Mouse (Mus musculus) heart, embryonic 12.5 days (tissue): ENCODE results near the gene H2afx. TPM values are rescaled to one million over a fixed set of nuclear protein-coding genes. Genes with fewer than 3 reads are reported as not detected.
"Not testable (repeated sequence)": the region's sequence is repeated elsewhere in the genome, so short reads cannot be mapped to it uniquely, and the experiment has no call there.

Experiments
- ATAC-seq: fragments of 200-750 bp; cut with Nextera tagmentation; 2 replicates; pipeline ENCODE4 v1.8.0; 2017; ENCODE audit warnings: moderate TSS enrichment, moderate library complexity; ENCODE audit not compliant: insufficient number of reproducible peaks, low FRiP score
- H3K27ac ChIP-seq: fragments of 300-500 bp; sonication (generic); 2 replicates; pipeline ENCODE4 v1.5.1; 2016; ENCODE audit warnings: mild to moderate bottlenecking, moderate library complexity; ENCODE audit not compliant: poor library complexity, severe bottlenecking
- H3K27me3 ChIP-seq: fragments of 300-500 bp; sonication (generic); replicated peaks from 2 replicates; pipeline ENCODE4 v1.6.1; 2016; ENCODE audit warnings: mild to moderate bottlenecking, moderate library complexity
- H3K36me3 ChIP-seq: fragments of 300-500 bp; sonication (generic); 2 replicates; pipeline ENCODE4 v1.6.1; 2016; ENCODE audit warnings: mild to moderate bottlenecking, moderate library complexity
- H3K4me1 ChIP-seq: fragments of 300-500 bp; sonication (generic); replicated peaks from 2 replicates; pipeline ENCODE4 v1.6.1; 2016; ENCODE audit warnings: mild to moderate bottlenecking
- H3K4me2 ChIP-seq: fragments of 300-500 bp; sonication (generic); 2 replicates; pipeline ENCODE4 v1.6.1; 2016; ENCODE audit warnings: mild to moderate bottlenecking, moderate library complexity
- H3K4me3 ChIP-seq: fragments of 300-500 bp; sonication (generic); 2 replicates; pipeline ENCODE4 v1.5.1; 2016; ENCODE audit warnings: mild to moderate bottlenecking
- H3K9ac ChIP-seq: fragments of 300-500 bp; sonication (generic); 2 replicates; pipeline ENCODE4 v1.6.1; 2016; ENCODE audit warnings: mild to moderate bottlenecking, moderate library complexity
- H3K9me3 ChIP-seq: fragments of 300-500 bp; sonication (generic); replicated peaks from 2 replicates; pipeline ENCODE4 v1.6.1; 2016; ENCODE audit warnings: mild to moderate bottlenecking, moderate library complexity
- WGBS: fragments of 180-500 bp; shearing (Covaris S2); methylation state at CpG from one replicate; pipeline ENCODE4 v1.1.7; 2016; 5-methylcytosine and 5-hydroxymethylcytosine counted together
- polyA plus RNA-seq: library from polyadenylated mRNA; unstranded; fragments of >200 nt; fragmentation: Nextera tagmentation; extraction: Ambion mirVana; gene quantifications from 2 replicates; pipeline ENCODE4 v1.2.1, GENCODE M21; 2016

H2afx gene
- polyA plus RNA-seq, 1 experiment from 2014 or later: 231 TPM

DNA sequence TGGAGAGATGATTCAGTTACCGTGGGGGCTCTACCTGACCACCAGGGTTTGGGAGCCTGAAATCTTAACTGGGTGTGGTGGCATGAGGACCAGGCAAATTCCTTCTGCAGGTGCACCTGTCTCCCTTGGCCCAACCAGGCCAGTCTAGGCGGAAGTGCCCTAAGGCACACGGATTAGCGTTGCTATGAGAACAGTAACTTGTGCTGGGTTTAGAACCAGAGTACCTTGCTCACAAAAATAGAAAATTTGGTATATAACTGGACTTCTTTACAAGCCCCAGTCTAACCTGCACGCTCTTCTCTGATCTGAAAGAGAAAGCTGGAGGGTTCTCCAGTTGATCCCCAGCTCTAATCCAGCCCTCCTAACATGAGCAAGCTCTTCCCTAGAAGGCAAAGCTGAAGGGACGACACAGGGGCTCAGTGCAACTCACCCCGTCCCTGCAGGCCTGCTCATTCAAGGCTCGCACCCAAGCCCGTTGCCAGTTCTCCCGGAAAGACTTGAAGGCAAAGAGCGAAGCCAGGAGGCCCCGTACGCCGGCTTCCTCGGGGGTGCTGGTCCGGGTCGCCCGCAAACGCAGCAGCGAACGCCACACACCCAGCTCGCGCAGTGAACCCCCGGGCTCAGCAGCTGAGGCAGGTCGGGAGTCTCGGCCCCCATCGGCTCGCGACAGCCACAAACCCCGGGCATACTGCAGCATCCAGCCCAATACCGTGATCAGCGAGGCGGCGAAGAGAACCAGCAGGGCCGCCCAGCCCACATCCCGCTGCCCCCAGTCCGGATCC, 15.2 kb upstream of the H2afx start:
- ATAC-seq: peak; percentile 7; the same call in 1 of the 2 replicates

DNA sequence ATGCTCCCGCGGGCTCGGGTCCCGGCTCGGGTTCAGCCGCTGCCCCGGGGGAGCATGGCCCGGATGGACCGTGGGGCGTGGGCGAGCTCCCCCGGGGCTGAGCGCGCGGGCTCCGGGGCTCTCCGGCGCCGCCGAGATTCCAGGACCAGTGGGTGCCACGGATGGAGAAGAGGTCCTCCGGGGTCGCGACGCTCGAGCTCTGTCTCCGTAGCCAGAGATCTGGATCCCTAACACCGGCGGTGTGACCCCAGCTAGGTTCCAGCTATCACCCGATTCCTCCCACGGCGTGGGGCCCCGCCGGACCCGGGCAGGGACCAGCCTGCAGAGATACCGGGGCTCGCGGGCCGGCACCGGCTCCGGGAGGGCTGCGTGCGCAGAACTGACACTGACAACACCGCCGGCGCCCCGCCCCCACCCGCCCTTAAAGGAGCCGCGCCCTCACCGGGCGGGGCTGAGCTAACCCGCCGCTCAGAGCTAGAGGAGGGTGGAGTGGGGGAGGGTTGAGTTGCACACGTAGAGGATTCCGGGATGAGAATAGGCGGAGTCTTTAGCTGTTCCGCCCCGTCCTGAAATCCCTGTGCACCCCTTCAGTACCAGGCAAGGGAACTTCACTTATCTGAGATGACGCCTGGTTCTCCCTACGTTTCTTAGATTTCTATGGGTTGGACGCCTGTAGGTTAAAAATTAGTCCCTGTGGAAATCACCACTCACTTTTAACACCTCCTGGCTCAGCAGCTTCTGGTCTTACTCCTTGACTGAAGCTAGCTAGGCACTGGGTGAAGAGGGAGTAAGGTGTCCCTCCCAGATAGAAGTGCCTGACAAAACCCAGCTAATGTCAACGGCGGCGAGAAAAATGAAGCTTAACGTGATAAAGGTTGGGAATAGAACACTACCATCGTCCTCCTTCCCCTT, 14.4 kb upstream of the H2afx start, which contains the start of gene C2cd2l:
Gene C2cd2l (minus strand): TSS at position 399 of the 912 bp plus-strand sequence.
- Histone ChIP-seq H3K4me3 (peak within 1 kb of the TSS; percentile 91), H3K36me3 (peaks cover 20% of the 10 kb centered on the region), H3K27me3 (no peaks in the 10 kb centered on the region), H3K27ac (peak within 1 kb of the TSS; percentile 69), H3K9me3 (no peaks in the 10 kb centered on the region), H3K4me1 (peaks cover 26% of the 10 kb centered on the region), H3K9ac (peak within 1 kb of the TSS; percentile 90), H3K4me2 (peak within 1 kb of the TSS; percentile 88)
- ATAC-seq: peak; percentile 97
- WGBS: under 1% methylated on average over 67 of the region's 67 CpGs

More for the DNA sequence above, 15.2 kb upstream of the H2afx start:
- Histone ChIP-seq H3K9ac (peak overlapping the region; percentile 90), H3K36me3 (peaks cover 27% of the 10 kb centered on the region), H3K9me3 (no peaks in the 10 kb centered on the region), H3K27ac (peak overlapping the region; percentile 44), H3K4me3 (peak overlapping the region; percentile 91), H3K27me3 (no peaks in the 10 kb centered on the region), H3K4me1 (peaks cover 26% of the 10 kb centered on the region), H3K4me2 (peak overlapping the region; percentile 88)
- WGBS: 3% methylated on average over 36 of the region's 37 CpGs

DNA sequence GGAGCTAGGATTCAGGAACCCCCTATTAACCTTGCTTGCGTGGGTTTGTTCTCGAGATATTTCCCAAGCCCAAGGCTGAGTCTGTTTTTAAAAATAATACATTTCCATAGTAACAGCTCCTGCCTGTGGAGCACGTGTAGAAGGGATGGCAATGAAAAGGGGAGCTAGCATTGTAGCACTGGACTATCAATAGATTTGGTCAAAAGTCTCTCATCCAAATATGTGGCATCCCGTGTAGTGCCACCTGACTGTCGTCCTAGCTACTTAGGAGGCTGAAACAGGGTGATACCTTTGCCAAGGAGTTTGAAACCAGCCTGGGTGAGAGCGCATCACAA, 13.7 kb upstream of the H2afx start:
- no peaks in the 10 kb centered on the region for H3K27me3 ChIP-seq
- H3K27ac ChIP-seq: peak overlapping the region; percentile 69; the same call in 1 of the 2 replicates
- ATAC-seq: no peak
- WGBS: 22% methylated on average over 6 of the region's 6 CpGs
- H3K4me2 ChIP-seq: peak overlapping the region; percentile 88
- H3K4me1 ChIP-seq: peaks cover 28% of the 10 kb centered on the region
- H3K36me3 ChIP-seq: peaks cover 14% of the 10 kb centered on the region
- no peaks in the 10 kb centered on the region for H3K9me3 ChIP-seq
- H3K9ac ChIP-seq: peak overlapping the region; percentile 62; the same call in 1 of the 2 replicates
- H3K4me3 ChIP-seq: peak overlapping the region; percentile 91

DNA sequence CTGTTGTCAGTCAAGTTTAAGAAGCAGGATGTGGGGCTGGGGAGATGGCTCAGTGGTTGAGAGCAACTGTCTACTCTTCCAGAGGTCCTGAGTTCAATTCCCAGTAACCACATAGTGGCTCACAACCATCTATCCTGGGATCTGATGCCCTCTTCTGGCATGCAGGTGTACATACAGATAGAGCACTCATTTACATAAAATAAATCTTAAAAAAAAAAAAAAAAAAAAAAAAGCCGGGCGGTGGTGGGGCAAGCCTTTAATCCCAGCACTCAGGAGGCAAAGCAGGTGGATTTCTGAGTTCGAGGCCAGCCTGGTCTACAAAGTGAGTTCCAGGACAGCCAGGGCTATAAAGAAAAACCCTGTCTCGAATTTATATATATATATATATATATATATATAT, 10.8 kb upstream of the H2afx start:
- not testable (repeated sequence) for H3K27ac ChIP-seq, ATAC-seq, H3K9ac ChIP-seq, H3K9me3 ChIP-seq, H3K4me3 ChIP-seq, H3K36me3 ChIP-seq, H3K4me2 ChIP-seq, H3K27me3 ChIP-seq
- 69% methylated on average over 4 of the region's 4 CpGs for WGBS
- H3K4me1 ChIP-seq: peaks cover 25% of the 10 kb centered on the region

DNA sequence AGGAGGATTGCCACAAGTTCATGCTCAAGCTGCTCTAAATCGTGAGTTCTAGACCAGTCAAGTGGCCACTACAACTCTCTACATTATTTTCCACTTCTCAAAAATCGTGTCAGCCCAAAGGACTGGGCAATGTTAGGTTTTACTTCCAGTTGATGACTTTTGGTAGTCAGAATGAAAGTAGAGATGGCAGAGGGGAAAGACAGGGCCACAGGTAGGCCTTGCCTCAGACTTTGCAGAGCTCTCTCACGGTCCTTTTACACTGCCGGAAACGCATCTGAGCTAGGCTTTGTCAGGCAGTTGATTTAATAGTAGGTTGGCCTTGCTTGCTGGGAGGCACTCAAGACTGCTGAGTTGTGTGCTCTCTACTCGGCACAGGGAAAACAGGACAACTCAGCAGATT, 10.3 kb upstream of the H2afx start:
- ATAC-seq: no peak
- Histone ChIP-seq H3K27ac (no peak overlapping the region), H3K9ac (no peak overlapping the region), H3K4me1 (peaks cover 21% of the 10 kb centered on the region), H3K4me2 (no peak overlapping the region), H3K36me3 (peaks cover 9% of the 10 kb centered on the region), H3K27me3 (no peaks in the 10 kb centered on the region), H3K9me3 (no peaks in the 10 kb centered on the region), H3K4me3 (no peak overlapping the region)
- 83% methylated on average over 6 of the region's 6 CpGs for WGBS

DNA sequence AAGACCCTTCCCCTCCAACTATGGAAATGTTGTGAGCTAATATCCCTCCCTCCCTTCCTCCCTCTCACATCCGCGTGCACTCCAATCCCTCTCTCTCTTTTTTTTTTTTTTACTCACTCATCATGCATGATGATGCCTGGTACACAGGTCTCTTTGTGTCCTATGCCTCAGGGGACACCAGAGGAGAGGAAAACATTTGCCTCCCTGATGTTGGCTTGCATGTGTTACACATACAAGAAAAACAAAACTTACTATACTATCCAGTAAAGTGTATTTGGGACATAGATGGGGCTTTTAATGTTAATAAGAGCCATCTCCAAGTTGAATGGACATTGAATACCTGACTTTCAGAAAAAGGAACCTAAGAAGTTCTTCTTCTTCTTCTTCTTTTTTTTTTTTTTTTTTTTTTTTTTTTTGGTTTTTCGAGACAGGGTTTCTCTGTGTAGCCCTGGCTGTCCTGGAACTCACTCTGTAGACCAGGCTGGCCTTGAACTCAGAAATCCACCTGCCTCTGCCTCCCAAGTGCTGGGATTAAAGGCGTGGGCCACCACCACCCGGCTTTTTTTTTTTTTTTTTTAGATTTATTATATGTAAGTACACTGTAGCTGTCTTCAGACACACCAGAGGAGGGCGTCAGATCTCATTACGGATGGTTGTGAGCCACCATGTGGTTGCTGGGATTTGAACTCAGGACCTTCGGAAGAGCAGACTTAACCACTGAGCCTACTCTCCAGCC, 9.3 kb upstream of the H2afx start:
- WGBS: 70% methylated on average over 7 of the region's 8 CpGs
- Histone ChIP-seq H3K4me1 (peaks cover 19% of the 10 kb centered on the region), H3K9ac (peak overlapping the region; percentile 90), H3K36me3 (peaks cover 16% of the 10 kb centered on the region), H3K4me2 (peak overlapping the region; percentile 72), H3K27ac (peak overlapping the region; percentile 95; the same call in 1 of the 2 replicates), H3K4me3 (peak overlapping the region; percentile 73)
- H3K9me3 ChIP-seq, H3K27me3 ChIP-seq, ATAC-seq: not testable (repeated sequence)

DNA sequence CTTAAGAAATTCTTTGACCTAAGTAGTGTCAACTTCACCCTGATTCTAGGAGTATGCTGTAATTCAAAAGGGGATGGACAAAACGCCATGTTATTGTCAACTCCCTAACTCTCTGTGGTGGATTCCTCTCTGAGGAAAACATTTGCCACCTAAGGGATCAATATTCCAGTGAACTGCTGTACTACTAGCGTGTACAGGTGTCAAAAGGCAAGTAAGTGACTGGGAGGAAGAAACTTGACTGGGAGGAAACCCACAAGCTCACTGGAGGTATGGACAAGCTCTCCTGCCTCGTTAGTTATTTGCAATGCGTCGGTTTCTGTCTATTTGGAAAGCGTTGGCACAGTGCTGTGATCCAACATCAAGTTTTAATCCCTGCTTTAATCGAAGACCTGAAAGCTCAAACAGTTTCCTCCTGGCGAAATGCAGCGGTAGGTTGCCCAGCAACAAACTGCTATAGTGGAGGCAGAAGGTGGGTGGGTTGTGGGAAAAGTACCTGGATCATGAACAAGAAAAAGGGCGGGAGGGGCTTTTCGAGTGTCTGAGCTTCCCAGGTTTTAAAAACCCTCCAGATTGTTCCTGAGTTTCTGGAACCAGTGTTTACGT, 8.6 kb upstream of the H2afx start, which contains the start of gene Dpagt1:
Gene Dpagt1 (plus strand): TSS at position 252 of the 603 bp plus-strand sequence.
- ATAC-seq: no peak
- Histone ChIP-seq H3K4me2 (peak within 1 kb of the TSS; percentile 72), H3K27ac (peak within 1 kb of the TSS; percentile 95), H3K4me1 (peaks cover 14% of the 10 kb centered on the region), H3K9ac (peak within 1 kb of the TSS; percentile 90), H3K4me3 (peak within 1 kb of the TSS; percentile 73), H3K27me3 (no peaks in the 10 kb centered on the region), H3K36me3 (peaks cover 23% of the 10 kb centered on the region), H3K9me3 (no peaks in the 10 kb centered on the region)
- WGBS: 3% methylated on average over 12 of the region's 12 CpGs

DNA sequence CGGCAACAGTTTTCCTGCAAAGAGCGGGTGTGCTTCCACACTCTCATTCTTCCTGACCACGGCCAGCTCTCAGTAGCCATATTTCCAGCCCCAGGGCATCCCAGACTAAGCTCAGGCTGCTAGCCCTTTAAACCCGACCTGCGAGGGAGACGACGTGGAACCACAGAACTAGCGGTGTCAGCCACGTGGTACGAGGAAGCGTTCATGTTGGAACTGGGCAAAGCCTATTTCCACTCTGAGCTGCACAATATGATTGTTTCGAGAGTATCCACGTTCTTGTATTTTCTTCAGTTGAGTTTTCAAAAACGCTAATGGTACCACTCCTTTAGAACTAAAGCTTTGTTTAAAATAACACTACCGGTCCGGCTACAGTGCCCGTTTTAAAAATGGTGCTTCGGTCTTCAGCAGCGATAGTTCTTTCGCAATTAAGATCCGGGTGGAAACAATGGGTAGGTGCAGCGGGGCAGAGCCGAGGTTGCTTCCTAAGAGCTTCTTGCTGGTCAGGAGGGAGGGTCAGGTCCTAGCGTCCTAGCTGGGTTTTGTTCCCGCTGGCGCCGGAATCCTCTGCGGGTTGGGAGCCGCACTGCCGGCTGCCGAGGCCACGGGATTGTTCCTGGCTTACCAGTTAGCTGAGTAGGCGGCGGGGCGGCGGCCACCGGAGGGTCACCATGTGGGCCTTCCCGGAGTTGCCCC, 8.0 kb upstream of the H2afx start:
- Histone ChIP-seq H3K4me1 (peaks cover 12% of the 10 kb centered on the region), H3K27me3 (no peaks in the 10 kb centered on the region), H3K27ac (peak overlapping the region; percentile 95), H3K4me3 (peak overlapping the region; percentile 73), H3K9me3 (no peaks in the 10 kb centered on the region), H3K36me3 (peaks cover 30% of the 10 kb centered on the region), H3K4me2 (peak overlapping the region; percentile 72), H3K9ac (peak overlapping the region; percentile 90)
- under 1% methylated on average over 38 of the region's 38 CpGs for WGBS
- peak; percentile 91 for ATAC-seq

DNA sequence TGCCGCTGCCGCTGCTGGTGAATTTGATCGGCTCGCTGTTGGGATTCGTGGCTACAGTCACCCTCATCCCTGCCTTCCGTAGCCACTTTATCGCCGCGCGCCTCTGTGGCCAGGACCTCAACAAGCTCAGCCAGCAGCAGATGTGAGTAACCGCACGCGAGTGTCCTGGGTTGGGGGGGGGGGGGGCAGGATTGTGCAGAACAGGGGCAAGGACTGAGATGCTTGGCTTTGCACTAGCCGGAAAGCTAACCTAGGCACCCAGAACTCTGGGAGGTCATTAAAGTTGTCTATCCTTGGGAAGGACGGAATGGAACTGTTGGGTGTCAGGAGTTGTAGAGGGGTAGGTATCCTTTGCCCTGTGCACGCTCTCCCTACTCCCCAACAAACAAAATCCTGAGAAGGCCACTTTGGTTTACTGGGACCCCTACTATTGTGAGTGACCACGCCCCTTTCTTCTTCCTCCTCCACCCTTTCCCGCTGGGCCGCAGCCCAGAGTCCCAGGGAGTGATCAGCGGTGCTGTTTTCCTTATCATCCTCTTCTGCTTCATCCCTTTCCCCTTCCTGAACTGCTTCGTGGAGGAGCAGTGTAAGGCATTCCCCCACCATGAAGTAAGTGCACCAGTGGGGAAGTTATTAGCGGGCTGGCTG, 7.3 kb upstream of the H2afx start:
- peak overlapping the region; percentile 72 for H3K4me2 ChIP-seq
- ATAC-seq: peak; percentile 71
- peaks cover 12% of the 10 kb centered on the region for H3K4me1 ChIP-seq
- peak overlapping the region; percentile 73 for H3K4me3 ChIP-seq
- peaks cover 36% of the 10 kb centered on the region for H3K36me3 ChIP-seq
- peak overlapping the region; percentile 95 for H3K27ac ChIP-seq
- 0% methylated on average over 22 of the region's 22 CpGs for WGBS
- no peaks in the 10 kb centered on the region for H3K9me3 ChIP-seq
- peak overlapping the region; percentile 90 for H3K9ac ChIP-seq
- no peaks in the 10 kb centered on the region for H3K27me3 ChIP-seq
